Mouse (Mus musculus) adrenal gland, postnatal 4 days (tissue): ENCODE data around the gene Ccpg1os. TPM values are rescaled to one million over a fixed set of nuclear protein-coding genes. Genes with fewer than 3 reads are reported as not detected.

ENCODE experiments used
- DNase-seq, 2 experiments: peaks; one replicate each; pipeline ENCODE4 v3.0.0; 2021 to 2022; ENCODE audit warnings: low spot score in 2 of 2, mixed read lengths in 2 of 2
- long read RNA-seq, 2 experiments: library from polyadenylated mRNA; stranded (forward); transcript quantifications; one replicate each; pipeline ENCODE4 v2.0.0; 2021
- total RNA-seq, 2 experiments: library from RNA; stranded (reverse); gene quantifications; 2 replicates each; pipeline ENCODE4 v1.2.3; 2021

Gene Ccpg1os
- total RNA-seq, result 10 to 100 TPM; 14.1 to 15.1 TPM
- long read RNA-seq, experiment 1, transcript Ccpg1os-201 (2 exons, 711 nt), result major isoform, 6 of 6 reads
- long read RNA-seq, experiment 1, partial matches to known transcripts, result 0 of 6 reads
- long read RNA-seq, experiment 1, other reads (novel, unspliced or antisense), result 0 of 6 reads
- long read RNA-seq, experiment 2, transcript Ccpg1os-201 (2 exons, 711 nt), result major isoform, 8 of 9 reads
- long read RNA-seq, experiment 2, partial matches to known transcripts, result 0 of 9 reads
- long read RNA-seq, experiment 2, other reads (novel, unspliced or antisense), result 1 of 9 reads

GRCm38 (mm10) chr9:72985250-72986220 is at the start of gene Ccpg1os, which contains the start of gene Ccpg1:
TSS of gene Ccpg1os (minus strand) at chr9:72985382.
TSS of gene Ccpg1 (plus strand) at chr9:72985429.
- peak; percentile 84 to 90 for DNase-seq

DNA sequence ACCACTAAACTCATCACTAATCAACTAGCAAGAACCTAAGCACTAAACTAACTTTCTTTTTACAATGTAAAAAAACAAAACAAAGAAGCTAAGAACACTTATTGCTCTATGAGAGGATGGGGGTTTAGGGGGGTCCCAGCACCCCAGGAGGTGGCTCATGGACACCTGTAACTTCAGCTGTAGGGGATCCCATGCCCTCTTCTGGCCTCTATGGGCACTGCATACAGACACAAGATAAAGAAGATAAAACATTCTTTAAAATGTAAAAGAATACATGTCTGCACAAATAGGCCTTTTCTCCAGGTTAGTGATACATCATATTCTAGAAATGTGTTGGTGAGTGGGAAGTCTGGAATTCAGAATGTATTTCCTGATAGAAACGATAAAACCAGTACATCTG is 48.2 kb upstream of the Ccpg1os start:
- DNase-seq, result no peak

DNA sequence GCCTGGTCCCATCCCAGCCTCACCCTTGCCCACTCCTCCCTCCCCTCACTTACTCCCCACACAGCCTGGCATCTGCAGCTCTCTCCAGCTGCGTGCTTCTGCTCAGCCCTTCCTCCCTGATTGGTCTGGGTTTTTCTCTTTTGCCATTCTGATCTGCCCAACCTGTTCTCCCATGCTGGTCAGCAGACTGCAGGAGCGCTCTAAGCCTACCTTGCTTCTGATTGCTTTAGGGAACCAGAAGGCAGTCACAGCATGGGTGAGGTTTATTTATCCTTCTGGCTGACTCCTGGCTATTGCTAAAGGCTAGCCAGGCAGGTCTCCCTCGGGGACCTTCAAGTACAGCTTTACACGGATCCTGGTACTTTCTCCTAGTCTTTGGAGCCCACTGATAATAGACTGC is 46.2 kb upstream of the Ccpg1os start:
- no peak for DNase-seq

DNA sequence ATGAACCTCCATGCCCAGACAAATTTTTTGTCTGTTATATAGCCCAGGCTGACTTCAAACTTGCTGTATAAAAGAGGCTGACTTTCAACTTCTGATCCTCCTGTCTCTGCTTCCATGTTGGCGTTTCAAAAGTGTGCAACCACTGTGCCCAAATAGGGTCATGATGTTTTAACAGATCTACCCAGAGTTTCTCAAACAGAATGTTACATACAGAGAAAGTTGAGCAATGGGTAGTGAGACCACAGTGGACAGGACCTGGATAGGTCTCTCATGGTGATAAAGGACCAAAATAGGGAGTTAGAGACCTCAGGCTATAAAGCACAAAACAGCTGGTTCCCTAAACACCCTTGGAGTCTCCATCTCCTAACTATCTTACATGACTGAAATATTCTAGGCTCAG is 45.3 kb upstream of the Ccpg1os start:
- no peak for DNase-seq

GRCm38 (mm10) chr9:73025818-73026636 is 40.8 kb upstream of the Ccpg1os start:
- no peak for DNase-seq

DNA sequence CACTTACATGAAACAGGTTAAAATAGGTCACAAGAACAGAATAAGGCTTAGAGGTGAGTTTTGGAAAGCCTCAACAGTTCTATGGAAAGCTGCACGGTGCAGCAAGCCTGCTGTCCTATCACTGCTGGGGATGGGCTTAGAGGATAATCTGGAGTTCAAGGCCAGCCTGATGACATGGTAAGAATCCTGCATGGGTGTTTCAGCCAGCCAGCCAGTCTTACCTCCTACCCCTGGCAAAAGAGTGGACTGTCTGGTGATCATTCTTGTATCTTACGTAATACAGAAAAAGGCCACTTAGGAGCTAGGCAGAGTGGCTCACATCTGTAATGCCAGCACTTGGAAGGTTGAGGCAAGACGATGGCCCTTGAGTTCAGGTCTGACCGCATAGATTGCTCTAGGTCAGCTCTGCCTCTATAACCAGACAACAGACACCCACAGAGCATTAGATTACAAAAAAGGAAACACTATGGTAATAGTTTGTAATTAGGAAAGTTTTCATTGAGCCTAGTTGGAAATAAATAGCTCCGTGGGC is 35.5 kb upstream of the Ccpg1os start:
- DNase-seq, result no peak

- DNase-seq, result no peak
Measured at GRCm38 (mm10) chr9:73019841-73020240, 34.7 kb upstream of the Ccpg1os start.

DNA sequence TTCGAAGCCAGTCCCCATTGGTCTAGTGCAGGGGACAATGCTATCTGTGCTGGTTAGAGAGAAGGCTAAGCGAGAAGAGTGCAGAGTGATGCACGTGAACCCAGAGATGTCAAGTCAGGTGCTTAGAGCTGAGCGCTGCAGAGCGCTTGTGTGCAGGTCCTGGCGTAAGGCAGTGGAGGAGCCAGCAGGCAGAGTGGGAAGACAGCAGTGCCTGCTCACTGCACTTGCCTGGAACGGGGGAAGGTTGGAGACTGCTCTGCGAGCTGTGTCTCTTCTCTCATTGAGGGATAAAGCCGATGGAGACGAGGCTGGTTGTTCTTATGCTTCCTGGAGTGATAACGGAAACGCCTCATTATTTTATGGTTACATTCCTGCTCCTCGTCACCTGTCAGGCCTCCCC is 29.5 kb upstream of the Ccpg1os start:
- no peak for DNase-seq

DNA sequence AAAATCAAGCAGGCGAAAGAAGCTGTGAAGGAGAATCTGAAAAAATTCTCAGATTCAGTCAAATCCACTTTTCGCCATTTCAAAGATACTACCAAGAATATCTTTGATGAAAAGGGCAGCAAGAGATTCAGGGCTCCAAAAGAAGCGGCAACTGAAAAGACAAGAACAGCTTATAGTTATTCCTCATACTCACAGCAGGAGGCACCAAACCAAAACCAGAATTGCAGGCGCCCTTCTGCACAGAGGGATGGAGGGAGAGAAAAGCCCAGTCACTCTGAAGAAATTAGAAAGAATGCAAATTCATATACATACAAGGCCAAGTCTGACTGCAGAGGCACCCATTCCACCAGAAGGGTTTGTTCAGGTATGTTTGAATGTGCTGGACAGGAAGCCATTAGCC is 27.4 kb upstream of the Ccpg1os start:
- DNase-seq, result no peak

- DNase-seq, result no peak
Measured at GRCm38 (mm10) chr9:73008384-73008783, 23.2 kb upstream of the Ccpg1os start.

- no peak for DNase-seq
Measured at GRCm38 (mm10) chr9:73006175-73006574, 21.0 kb upstream of the Ccpg1os start.

DNA sequence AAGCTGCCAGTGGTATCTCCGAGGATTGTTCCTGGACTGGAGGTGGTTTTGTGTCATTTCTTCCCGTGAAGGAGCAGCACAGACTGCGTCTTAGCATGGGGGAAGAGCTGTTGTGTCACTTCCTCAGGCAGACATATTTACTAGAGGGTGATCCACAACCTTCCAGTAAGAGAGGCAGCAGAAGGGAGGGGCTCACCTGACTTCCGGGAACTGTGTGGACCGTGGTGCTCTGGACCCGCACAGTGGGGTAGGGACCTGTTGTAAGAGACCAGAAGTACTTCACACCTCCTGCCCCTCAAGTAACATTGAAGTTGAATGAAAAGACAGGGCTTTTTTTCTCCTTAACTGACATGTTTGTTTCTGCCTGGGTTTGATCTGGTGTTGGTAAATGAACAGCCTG is 19.9 kb upstream of the Ccpg1os start:
- DNase-seq, result no peak

GRCm38 (mm10) chr9:73004076-73004475 is 18.9 kb upstream of the Ccpg1os start:
- no peak for DNase-seq

- no peak for DNase-seq
Measured at GRCm38 (mm10) chr9:73002177-73002576, 17.0 kb upstream of the Ccpg1os start.

DNA sequence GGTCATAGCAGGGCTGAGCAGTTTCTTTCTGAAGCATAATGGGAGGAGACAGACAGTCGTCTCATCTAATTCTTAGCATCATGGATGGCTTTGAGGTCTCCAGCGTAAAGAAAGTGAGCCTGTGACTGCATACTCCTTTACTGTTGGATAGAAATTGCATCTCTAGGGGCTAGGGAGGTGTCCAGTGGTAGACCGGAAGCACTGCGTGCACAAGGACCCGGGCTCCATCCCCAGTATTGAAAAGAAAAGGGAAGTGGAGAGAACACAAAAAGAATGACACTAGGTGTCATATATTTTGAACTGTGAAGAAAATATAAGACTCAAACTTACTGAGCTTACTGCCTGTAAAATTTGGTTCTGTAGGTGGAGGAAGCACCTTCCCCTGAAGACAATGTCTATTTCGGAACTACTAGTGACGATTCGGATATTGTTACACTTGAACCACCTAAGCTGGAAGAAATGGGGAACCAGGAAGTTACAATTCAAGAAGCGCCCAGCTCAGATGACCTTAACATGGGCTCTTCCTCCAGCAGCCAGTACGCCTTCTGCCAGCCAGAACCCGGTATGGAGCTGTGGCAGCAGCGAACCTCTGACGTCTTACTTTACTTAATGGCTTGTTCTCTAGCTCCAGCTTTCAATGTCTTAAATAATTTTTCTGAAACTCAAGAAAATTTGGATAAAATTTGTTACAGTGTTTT is 16.3 kb upstream of the Ccpg1os start:
- no peak for DNase-seq

GRCm38 (mm10) chr9:73000487-73000886 is 15.3 kb upstream of the Ccpg1os start:
- DNase-seq, result no peak

GRCm38 (mm10) chr9:72996806-72997205 is 11.6 kb upstream of the Ccpg1os start:
- DNase-seq, result no peak

DNA sequence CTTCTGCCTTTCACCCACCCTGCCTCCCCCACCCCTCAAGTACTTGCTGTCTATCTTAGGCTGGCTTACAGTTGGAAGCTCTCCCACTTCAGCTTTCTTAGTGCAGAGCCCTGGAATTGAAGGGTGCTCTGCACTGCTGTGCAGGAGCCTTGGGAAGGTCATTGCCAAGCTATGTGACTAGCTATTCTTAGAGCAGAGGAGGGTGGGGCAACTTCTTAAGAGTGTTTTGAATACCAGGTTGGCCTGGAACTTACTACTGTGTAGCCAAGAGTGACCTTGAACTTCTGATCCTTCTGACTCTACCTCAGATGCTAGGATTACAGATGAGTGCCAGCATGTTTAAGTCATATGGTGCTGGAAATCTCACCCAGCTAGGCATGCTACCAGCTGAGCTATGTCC is 11.0 kb upstream of the Ccpg1os start:
- no peak for DNase-seq

DNA sequence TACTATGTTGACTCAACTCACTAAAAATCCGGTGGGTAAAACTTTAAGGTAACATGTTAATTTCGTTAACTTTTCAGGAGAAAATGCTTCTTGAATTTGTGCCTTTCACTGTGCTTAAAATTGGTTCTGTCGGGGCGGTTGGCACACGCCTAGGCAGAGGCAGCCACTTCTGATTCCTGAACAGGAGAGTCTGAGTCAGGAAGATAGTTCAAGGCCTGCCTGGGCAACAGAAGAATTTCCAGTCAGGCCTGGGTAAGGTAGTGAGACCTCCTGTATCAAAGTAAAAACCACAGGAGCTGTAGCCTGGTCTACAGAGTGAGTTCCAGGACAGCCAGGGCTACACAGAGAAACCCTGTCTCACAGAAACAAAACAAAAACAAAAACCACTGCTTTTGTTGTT is 7.4 kb upstream of the Ccpg1os start:
- no peak for DNase-seq

- no peak for DNase-seq
Measured at GRCm38 (mm10) chr9:72991420-72991819, 6.2 kb upstream of the Ccpg1os start.

DNA sequence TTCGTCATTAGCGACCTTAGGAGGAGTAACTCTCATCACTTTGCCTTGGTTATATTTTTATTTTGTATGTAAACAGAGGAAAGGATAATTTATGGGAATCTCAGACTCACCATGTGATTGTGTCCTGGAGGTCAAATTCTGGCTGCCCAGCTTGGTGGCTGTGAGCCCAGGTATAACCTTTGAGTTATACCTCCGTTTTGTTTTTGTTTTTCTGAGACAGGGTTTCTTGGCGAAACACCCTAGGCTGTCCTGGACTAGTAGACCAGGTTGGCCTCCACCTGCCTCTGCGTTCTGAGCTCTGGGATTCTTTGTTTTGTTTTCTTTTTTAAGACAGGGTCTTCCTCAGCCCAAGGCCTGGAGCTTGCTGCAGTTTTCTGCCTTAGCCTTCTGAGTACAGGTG is 3.5 kb upstream of the Ccpg1os start:
- DNase-seq, result no peak
